Mouse (Mus musculus): ENCODE measurements around the gene Mfsd11. TPM values are rescaled to one million over a fixed set of nuclear protein-coding genes. Genes with fewer than 3 reads are reported as not detected.
"Not testable (repeated sequence)": the region's sequence is repeated elsewhere in the genome, so short reads cannot be mapped to it uniquely, and the experiment has no call there.

The Mfsd11 gene
- total RNA-seq, 2 experiments from 2014 or later: 33.7 to 35.2 TPM

DNA sequence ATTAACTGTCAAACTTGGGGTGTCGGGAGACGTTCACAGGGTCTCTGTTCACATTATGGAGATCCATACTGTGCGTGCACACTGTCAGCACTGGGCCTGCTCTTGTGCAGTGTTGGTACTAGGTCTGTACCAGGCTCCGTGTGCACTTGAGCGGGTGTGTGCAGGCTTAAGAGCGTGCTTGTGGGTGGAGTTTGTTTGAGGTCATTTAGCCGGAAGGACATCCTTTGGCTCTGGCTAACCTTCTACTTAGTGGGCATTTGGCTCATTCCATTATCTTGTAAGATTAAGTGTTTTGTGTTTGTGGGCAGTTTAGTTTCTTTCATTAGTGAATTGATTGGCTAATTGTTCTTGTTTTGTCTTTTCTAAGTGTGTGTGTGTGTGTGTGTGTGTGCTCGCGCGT is 30.2 kb downstream of the Mfsd11 start:
- no peak for DNase-seq

DNA sequence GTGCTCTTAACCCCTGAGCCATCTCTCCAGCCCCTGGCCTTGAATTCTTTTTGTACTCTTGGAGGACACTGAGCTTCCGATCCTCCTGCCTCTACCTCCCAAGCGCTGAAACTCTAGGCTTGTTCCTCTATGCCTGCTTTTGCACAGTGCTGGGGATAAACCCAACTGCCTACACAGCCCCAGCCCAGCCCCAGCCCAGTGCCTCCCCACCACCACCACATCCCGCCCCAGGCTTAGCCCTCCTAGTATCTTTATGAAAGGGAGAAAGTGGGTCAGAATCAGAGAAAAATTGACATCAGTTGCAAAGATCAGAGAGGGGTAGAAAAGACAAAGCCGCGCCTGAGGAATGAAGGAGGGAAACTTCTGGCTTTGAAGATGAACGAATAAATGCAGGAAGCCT is 31.8 kb downstream of the Mfsd11 start:
- DNase-seq: no peak

DNA sequence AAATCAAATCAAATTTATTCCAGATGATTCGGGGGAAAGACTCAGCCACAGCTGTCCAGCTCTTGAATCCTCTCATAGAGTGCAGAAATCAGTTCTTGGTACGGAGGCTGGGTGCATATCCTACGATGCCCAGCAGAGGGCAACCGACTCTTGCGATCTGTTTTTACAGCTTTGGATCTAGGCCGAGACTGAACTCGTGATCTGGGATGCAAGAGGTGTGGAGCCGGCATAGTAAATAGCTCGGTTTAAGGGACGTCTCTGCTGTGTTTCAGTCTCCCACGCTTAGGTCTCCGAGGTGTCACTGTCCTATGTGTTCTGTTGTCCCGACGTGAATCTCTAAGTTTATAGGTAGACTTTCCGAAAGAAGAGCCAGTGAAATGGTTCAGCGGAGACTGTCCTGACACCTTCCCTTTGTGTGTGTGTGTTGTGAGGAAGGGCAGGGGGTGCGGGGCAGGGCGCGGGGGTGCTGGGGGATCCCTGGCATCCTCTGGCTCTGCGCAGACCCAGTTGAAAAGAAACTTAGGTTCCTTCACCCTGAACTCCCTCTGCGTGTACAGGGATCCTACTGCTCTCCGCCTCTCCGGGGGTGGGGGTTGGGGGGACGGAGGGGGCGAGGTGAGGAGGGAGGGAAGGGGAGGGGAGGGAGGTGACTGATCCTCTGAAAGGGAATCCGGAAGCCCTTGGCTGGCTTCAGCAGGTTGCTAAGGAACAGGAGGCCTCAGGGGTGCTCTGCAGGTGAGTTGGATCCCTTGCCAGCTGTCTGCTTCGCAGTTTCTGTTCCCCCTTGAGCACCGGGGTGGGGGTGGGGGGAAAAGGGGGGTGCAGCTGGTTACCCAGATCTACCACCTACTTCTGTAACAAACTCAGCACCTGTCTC is 33.3 kb downstream of the Mfsd11 start:
- DNase-seq: peak; percentile 74 to 77

DNA sequence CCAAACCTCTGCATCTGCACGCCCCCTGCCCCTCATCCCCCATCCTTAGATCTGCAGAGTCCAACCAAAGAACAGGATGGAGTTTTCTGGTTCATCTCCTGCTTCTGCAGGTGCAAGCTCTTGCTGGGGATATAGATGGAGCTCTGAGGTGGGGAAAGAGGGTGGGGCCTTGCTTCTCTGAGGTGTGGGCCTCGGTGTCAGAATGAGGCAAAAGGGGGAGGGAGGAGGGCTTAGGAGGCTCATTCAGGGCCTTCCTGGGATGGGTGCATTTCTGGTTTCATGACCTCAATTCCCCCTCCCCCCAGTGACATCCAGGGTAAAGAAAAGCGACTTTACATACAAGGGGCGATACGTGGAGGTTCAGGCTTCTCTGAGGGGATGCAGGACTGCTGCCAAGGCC is 34.9 kb downstream of the Mfsd11 start:
- DNase-seq: no peak

DNA sequence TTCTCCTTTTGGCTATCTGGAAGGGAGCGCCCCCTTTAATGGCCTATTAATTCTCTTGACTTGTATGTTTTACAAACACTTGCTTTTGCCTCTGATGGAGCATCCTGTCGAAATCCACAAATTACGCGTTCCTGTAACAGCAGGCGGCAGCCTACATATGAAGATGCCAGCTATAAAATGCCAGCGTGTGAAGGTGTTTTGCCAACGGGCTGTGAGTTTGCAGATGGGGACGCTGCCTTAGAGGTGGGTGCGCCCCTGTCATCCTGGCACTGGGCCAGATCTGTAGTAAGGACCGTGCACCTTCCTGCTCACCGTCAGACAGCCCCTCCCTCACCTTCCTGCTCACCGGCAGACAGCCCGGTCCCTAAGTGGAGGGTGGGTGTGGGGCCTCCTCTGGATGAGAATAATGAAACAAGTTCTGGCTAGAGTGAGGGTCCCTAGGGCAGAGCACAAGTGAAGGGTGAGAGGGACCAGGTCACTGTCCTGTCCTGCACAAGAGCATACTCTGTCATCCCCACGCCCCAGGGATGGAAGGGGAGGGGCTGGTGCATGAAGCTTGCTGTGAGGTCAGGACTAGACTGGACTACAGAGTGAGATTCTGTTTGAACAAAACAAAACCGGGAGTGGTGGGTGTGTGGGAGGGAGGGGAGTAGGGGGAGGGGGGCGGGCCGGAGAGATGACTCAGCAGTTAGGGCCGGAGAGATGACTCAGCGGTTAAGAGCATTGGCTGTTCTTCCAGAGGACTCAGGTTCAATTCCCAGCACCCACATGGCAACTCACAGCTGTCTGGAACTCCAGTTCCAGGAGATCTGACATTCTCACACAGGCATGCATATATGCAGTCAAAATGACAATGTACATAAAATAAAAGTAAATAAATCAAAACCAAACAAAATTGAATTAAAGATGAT is 41.5 kb downstream of the Mfsd11 start:
- DNase-seq: no peak

DNA sequence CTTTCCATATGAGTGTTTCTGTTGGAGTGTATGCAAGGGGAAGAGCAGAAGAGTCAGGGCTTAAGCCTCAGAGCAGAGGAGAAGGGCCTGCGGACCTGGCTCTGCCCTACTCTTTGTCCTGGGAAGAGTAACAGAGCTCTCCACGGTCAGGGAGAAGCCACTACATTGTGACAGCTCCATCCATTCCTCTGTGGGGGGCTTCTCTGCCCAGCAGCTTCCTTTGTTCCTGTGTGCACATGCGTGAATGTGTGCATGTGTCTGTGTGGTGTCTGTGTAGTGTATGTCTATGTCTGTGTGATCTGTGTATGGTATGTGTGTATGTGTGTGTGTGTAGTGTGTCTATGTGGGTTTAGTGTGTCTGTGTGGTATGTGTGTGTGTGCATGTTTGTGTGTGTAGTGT is 43.2 kb downstream of the Mfsd11 start:
- DNase-seq: no peak

DNA sequence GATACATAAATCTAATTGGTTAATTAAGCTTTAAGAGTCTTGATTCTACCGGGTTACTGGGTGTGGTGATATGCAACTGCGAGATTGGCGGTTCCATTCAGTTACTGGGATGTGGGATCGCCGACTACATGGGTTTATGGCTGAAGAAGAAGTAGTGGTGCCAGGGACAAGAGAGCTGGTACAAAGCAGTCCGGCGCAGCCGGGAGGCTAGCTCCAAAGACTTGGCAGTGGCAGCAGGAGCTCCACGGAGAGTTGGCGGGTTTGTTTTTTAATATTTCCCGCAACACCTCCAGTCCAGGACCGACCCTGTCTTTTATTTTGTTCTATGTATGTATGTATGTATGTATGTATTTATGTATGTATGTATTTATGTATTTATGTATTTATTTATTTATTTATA is 47.0 kb downstream of the Mfsd11 start:
- no peak for DNase-seq

DNA sequence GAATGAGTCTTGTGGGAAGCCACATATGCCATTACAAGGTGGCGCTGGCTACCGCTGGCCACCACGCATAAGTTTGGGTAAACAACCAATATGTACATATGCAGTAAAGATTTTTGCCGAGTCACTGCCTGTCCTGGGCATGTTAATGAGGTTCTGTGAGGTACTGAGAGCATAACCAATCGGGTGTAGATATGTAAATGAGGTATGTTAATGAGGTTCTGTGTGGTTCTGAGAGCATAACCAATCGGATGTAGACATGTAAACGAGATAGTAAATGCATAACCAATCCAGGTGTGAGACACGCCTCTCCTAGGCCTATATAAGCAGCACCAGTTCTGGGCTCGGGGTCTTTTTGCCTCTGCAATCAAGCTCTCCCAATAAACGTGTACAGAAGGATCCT is 50.3 kb downstream of the Mfsd11 start:
- not testable (repeated sequence) for DNase-seq

DNA sequence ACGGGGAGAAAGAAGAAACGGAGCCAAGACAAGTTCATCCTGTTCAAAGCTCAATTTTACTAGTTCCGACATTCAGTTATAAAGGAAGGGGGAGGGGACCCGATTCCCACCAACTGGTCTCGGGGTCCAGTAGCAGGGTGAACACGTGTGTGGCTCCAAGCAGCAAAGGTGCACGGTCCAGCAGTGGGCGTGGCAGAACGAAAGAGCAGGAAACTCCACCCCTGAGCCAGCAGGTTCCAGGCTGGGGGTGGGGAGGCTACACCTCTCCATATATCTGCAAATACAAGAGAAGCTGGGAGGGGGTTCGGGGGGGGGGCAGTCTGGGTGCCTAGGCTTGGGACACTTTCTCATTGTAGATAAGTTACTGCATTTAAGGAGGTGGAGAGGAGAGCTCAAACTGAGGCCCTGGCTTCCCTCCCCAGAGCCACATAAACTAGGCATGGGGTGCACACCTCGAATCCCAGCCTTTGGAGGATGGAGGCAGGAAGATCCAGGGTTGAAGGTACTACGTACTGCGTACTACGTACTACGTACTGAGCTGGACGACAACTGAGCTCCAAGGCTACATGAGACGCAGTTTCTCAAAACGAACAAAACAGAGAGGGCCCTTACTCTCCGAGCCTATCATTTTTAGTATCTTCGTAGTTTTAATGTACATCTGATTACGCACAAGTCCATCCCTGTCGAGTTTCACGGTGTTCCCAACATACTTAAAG is 53.7 kb downstream of the Mfsd11 start:
- peak; percentile 17 to 36 for DNase-seq

DNA sequence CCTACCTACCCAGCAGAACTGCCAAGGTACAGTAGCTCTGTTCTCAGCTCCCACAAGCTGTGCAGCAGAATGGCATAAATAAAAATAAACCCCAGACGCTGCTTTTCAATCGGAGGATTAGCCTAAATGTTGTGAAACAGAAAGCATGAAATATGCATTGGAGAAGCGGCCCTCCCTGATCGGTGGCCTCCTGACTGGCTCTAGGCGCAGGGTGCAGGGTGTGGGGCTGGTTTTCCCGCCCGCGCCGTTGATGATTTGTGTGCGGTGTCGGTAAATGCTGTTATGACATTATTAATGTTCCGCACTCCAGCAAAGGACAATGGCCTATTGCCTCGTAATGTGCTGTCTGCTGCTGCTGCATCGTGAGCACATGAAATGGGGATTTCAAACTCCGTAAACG is 61.3 kb downstream of the Mfsd11 start:
- peak in 1 of 2 experiments; percentile 5 for DNase-seq

DNA sequence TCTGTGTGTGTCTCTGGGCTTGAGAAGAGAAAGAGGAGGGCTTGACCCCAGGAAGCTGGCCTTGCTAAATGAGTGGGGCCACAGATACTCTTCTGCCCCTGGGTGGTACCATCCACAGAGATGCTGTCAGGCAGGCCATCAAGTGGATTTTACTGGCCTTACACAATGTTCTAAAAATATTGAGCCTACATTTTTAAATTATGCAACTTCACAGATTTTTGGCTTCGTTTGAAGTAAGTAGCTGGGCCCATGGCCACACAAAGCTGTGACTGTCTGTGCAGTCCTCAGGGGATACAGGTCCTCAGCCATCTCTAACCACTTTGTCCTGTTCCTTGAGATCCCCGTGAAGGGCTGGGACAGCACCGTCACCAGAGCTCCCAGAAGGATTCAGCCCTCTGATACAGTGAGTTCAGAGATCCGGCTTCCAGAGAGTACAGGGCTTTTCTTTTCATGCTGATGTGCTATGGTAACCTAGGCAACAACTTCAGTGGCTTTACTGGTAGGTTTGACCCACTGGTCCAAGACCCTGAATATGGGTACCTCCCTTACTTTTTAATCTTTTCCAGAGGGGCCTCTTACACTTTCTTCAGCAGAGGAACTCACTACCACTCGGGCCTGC is 62.1 kb downstream of the Mfsd11 start:
- no peak for DNase-seq

DNA sequence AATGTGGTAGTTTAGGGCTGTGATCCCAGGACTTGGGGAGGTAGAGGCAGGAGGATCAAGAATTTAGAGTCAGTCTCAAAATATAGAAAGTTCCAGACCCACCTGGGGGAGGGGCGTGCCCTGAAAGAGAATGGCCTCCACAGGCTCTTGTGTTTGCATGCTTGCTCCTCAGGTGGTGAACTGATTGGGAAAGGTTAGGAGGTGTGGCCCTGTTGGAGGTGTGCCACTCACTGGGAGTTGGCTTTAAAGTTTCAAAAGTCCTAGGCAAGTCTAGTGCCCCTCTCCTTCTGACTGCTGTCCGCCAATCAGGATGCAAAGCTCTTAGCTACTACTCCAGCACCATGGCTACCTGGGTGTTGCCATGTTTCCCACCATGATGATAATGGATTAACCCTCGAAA is 63.0 kb downstream of the Mfsd11 start:
- DNase-seq: no peak

DNA sequence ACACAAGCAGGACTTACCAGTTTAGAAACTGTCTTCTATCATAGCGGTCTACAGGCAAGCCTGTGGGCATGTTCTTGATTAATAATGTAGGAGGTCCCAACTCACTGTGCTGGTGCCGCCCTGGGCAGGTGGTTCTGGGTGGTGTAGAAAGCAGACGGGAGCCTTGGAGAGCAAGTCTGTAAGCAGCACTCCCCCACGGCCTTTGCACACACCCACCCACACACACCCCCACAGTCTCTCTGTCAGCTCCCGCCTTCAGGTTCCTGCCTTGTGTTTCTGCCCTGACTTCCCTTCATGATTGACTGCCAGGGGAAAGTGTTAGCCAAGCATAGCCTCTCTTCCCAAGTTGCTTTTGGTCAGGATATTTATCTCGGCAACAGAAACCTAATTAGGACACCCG is 65.1 kb downstream of the Mfsd11 start:
- no peak for DNase-seq

DNA sequence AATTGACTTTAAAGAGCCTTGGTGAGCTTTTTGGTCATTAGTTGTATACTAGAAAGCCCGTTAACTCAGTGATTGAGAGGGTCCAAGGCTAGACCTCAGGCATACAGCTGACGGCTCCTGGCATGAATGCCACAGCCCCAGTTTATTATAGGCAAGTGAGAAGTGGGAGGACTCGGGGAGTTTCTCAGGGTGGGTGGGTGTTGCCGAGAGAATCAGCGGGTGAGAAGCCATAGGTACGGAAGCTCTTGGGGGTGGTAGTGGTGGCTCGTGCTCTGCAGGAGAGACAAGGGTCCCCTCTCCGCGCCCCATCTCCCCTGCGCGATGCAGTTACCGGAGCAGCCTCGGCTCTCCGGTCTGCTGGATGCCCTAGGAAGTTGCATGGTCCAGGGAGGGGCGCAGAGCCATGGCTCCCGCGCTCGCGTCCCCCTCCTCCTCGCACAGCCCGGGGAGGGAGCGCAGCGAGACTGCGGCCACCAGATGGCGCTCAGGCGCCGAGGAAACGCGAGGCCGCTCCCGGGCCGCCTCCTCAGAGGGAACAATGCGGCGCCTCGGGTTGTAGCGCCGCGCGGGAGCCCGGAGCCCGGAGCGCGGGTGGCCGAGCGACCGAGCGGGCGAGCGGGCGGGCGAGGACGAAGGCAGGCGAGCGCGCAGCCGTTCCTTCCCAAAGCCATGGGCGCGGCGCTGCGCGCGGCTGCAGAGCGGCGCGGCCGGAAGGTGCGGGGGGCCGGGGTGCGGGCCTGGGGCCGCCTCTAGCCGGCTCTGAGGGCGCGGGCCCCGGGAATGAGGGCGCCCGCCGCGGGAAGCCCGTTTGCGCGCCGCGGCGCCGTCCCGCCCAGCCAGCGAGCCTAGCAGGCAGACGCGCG is 66.3 kb downstream of the Mfsd11 start, which contains the start of gene Mgat5b:
Gene Mgat5b (plus strand): TSS at position 541 of the 863 bp plus-strand sequence.
- peak; percentile 90 to 91 for DNase-seq

DNA sequence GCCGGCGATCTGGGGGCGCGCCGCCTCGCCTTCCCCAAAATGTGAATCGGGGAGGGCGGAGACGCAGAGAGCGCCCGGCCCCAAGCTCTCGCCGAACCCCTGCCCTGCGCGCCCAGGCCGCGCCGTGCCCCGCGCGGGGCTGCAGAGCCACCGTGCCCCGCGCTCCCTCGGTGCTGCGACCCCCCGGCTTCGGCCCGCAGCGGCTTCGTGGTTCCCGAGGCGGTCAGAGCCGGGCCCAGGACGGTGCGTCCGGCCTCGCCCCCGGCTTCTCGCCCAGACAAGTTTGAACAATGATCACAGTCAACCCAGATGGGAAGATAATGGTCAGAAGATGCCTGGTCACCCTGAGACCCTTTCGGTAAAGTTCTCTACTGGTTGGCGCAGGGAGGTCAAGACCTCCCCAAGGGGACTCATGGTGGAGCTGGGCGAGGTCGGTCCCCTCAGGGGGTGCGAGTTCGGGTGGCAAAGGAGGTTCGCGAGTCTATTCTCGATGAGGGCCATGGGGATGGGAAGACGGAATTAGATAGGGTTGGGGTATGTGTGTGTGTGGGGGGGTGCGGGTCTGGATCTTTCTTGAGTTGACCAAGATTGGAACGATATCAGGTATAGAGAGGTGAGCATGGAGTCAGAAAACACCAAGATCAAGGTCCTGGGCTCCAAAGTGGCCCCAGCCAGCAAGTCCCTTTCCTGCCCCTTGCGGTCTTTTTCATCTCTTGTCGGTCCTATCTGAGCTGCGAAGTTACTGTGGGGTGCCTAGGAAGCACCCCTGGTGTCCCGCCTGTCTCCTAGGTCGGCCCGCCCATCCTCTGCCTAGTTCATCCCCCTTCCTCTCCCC is 67.2 kb downstream of the Mfsd11 start:
- peak in 1 of 2 experiments; percentile 3 for DNase-seq

DNA sequence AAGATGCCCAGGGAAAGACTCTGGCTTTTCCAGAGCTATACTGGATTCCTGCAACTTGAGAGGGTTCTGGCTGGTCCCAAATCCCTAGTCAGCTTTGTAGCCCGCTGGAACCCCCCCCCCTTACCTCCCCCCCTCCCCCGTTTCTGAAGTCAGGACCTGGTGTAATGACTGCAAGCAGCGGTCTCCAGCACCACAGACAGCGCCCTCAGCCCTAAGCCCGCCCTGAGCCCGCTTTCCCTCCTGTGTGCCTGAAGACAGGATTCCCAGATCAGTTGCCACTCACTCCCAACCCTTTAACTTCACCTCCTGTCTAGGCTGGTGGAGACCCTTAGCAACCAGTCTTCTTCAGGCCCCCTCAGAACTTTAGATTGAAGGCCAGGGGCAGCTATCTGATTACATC is 68.5 kb downstream of the Mfsd11 start:
- peak; percentile 34 to 51 for DNase-seq

DNA sequence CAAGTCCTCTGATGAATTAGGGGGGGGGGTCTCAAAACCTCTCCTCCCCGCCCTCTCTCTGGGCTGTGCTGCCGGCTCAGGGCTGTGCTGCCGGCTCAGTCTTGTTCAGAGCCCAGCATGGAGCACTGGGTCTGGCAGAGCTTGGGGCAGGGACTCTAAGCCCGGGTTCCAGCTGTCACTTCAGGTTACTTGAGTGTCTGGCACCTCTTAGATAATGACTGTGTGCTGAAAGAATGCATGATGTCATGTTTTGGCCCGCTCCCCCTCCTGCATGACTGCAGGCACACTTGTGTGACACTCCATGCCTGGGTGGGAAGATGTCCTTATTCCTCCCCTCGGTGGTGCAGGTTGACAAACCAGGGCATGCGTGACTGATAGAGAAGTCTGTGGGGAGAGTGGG is 69.8 kb downstream of the Mfsd11 start:
- peak; percentile 26 to 36 for DNase-seq
